Comparison of ENCODE assay signal across 8 mouse cellular contexts in genomic region chr11:109649975-109650701, GRCm38 (mm10). TPM values are rescaled to one million over a fixed set of nuclear protein-coding genes. Genes with fewer than 3 reads are reported as not detected.
DNase-seq lines count a peak whose midpoint lies in the region; ATAC-seq lines count a peak whose summit lies in the region.

No protein-coding gene starts in this region.

- H3K9ac ChIP-seq in hindbrain, embryonic 14.5 days: peak overlapping the region; percentile 96

- peak overlapping the region; percentile 86 for H3K4me2 ChIP-seq in hindbrain, embryonic 14.5 days (replicated peaks)

- H3K27ac ChIP-seq in hindbrain, embryonic 14.5 days: peak overlapping the region; percentile 97

- H3K36me3 ChIP-seq in hindbrain, embryonic 14.5 days (replicated peaks; ENCODE audit: control insufficient read depth, insufficient read depth): peaks cover 16% of the 10 kb centered on the region

- WGBS in hindbrain, embryonic 14.5 days: 1% methylated on average over 31 of the region's 31 CpGs

- H3K9me3 ChIP-seq in hindbrain, embryonic 14.5 days (ENCODE audit: control insufficient read depth, low read length): no peaks in the 10 kb centered on the region

- ATAC-seq in hindbrain, embryonic 14.5 days (ENCODE audit: low FRiP score): peak; percentile 85

- H3K4me1 ChIP-seq in hindbrain, embryonic 14.5 days (replicated peaks; ENCODE audit: control insufficient read depth, insufficient read depth, low read length): peaks cover 35% of the 10 kb centered on the region

- peak overlapping the region; percentile 96 for H3K4me3 ChIP-seq in hindbrain, embryonic 14.5 days (replicated peaks; ENCODE audit: low read length)

- no peaks in the 10 kb centered on the region for H3K27me3 ChIP-seq in hindbrain, embryonic 14.5 days (ENCODE audit: control insufficient read depth, insufficient read depth, low read length)

- peak; percentile 71 for DNase-seq in NIH3T3 (ENCODE audit: low read depth)
- peak; percentile 93 to 94 for DNase-seq in cerebellum, postnatal 14 days
- peak; percentile 53 to 75 for DNase-seq in frontal cortex, postnatal 25 days (ENCODE audit: low spot score in 2 of 2)
- DNase-seq in hindbrain, embryonic 14.5 days (ENCODE audit: low spot score): peak; percentile 78
- DNase-seq in left cerebral cortex, adult 11 months (ENCODE audit: low spot score): peak; percentile 75
- peak; percentile 71 for DNase-seq in lung, postnatal 36 days
- DNase-seq in retina, postnatal 1 day: peak; percentile 90
- DNase-seq in thymus, postnatal 4 days: peak; percentile 73

RNA-seq across cellular contexts. Expression of gene Prkar1a, which starts 0.9 kb away (rescaled TPM):
- 515 and 597 TPM in 2 replicates for polyA plus RNA-seq in hindbrain, embryonic 14.5 days (2014; fragmentation: Nextera tagmentation; extraction: Ambion mirVana)

RNA-seq across cellular contexts. Expression of gene Wipi1, which starts 38.4 kb away (rescaled TPM):
- polyA plus RNA-seq in hindbrain, embryonic 14.5 days (2014; fragmentation: Nextera tagmentation; extraction: Ambion mirVana): 10.4 and 13.2 TPM in 2 replicates

Comparison
In these comparisons a context has a peak if more than half of its experiments do, and no peak if none do; other contexts are left out.
1. Peak in every context shown above with its lines: DNase-seq, ATAC-seq, H3K4me3 ChIP-seq and H3K27ac ChIP-seq.